Mouse (Mus musculus): ENCODE results near the gene Nat8.
"Not testable (repeated sequence)": the region's sequence is repeated elsewhere in the genome, so short reads cannot be mapped to it uniquely, and the experiment has no call there.

- not testable (repeated sequence) for TF ChIP-seq CTCF, POLR2A (IDR thresholded peaks at IDR 0.05; ENCODE audit: extremely low read depth, insufficient read depth, low read length)
These were observed 20.8 kb downstream of the Nat8 start for GRCm38 (mm10) chr6:85810942-85811537.
